Mouse (Mus musculus) mouse embryonic stem cell (cell line): ENCODE measurements around the gene Pot1a.

Source experiments
- in situ Hi-C, 2 experiments: fragments of 300-500 bp; cut with MboI; formaldehyde crosslinking; loops; 1 replicate in 1 of 2; 3 replicates in 1 of 2; pipeline ENCODE4 v1.14.3; 2019 to 2020; ENCODE audit warnings: low sequenced_read_pairs in 2 of 2, low pct_unique_long_range_greater_than_20kb in 1 of 2, mixed read lengths in 1 of 2; ENCODE audit not compliant: unreplicated experiment in 1 of 2

The Pot1a gene

GRCm38 (mm10) chr6:25808806-25809495, at the start of gene Pot1a:
Gene Pot1a, minus strand, starts transcription at chr6:25809246.
- in situ Hi-C loops: no loop called here

GRCm38 (mm10) chr6:25836261-25836660, 27.2 kb upstream of the Pot1a start:
- in situ Hi-C loops: no loop called here

GRCm38 (mm10) chr6:25806021-25806420, 3.0 kb downstream of the Pot1a start:
- in situ Hi-C loops: no loop called here

GRCm38 (mm10) chr6:25802269-25802668, 6.8 kb downstream of the Pot1a start:
- in situ Hi-C loops: no loop called here

- in situ Hi-C loops: no loop called here
These were observed 7.8 kb downstream of the Pot1a start for GRCm38 (mm10) chr6:25801230-25801629.

- in situ Hi-C loops: no loop called here
These were observed 40.8 kb downstream of the Pot1a start for GRCm38 (mm10) chr6:25768238-25768637.

GRCm38 (mm10) chr6:25767552-25767951, 41.5 kb downstream of the Pot1a start:
- in situ Hi-C loops: no loop called here

GRCm38 (mm10) chr6:25767073-25767472, 42.0 kb downstream of the Pot1a start:
- in situ Hi-C loops: no loop called here

- in situ Hi-C loops: no loop called here
These were observed 42.8 kb downstream of the Pot1a start for GRCm38 (mm10) chr6:25766283-25766682.

GRCm38 (mm10) chr6:25752651-25753050, 56.4 kb downstream of the Pot1a start:
- in situ Hi-C loops: no loop called here

- in situ Hi-C loops: no loop called here
These were observed 72.5 kb downstream of the Pot1a start for GRCm38 (mm10) chr6:25736533-25736932.

- in situ Hi-C loops: no loop called here
These were observed 82.5 kb downstream of the Pot1a start for GRCm38 (mm10) chr6:25726560-25726959.

- in situ Hi-C loops: no loop called here
These were observed 98.4 kb downstream of the Pot1a start for GRCm38 (mm10) chr6:25710601-25711000.

- in situ Hi-C loops: no loop called here
These were observed 99.7 kb downstream of the Pot1a start for GRCm38 (mm10) chr6:25709250-25709895.

GRCm38 (mm10) chr6:25699956-25700355, 109.1 kb downstream of the Pot1a start:
- in situ Hi-C loops: no loop called here
